Mouse (Mus musculus): ENCODE measurements around the gene Plxnb1.

The Plxnb1 gene

GRCm38 (mm10) chr9:109102541-109102940 lies 7.4 kb downstream of the Plxnb1 start:
- no peak for DNase-seq (ENCODE audit: low spot score in 2 of 2)

GRCm38 (mm10) chr9:109103250-109103649 lies 8.1 kb downstream of the Plxnb1 start:
- DNase-seq (ENCODE audit: low spot score in 2 of 2), result no peak

- no peak for DNase-seq (ENCODE audit: low spot score in 2 of 2)
Observed at GRCm38 (mm10) chr9:109104083-109104482, 8.9 kb downstream of the Plxnb1 start.

GRCm38 (mm10) chr9:109105011-109105410 lies 9.8 kb downstream of the Plxnb1 start:
- no peak for DNase-seq (ENCODE audit: low spot score in 2 of 2)

GRCm38 (mm10) chr9:109105648-109106047 lies 10.5 kb downstream of the Plxnb1 start:
- no peak for DNase-seq (ENCODE audit: low spot score in 2 of 2)

GRCm38 (mm10) chr9:109107341-109107740 lies 12.2 kb downstream of the Plxnb1 start:
- no peak for DNase-seq (ENCODE audit: low spot score in 2 of 2)

GRCm38 (mm10) chr9:109110240-109110639 lies 15.1 kb downstream of the Plxnb1 start:
- no peak for DNase-seq (ENCODE audit: low spot score in 2 of 2)

GRCm38 (mm10) chr9:109111101-109111500 lies 15.9 kb downstream of the Plxnb1 start:
- no peak for DNase-seq (ENCODE audit: low spot score in 2 of 2)

GRCm38 (mm10) chr9:109111591-109111990 lies 16.4 kb downstream of the Plxnb1 start:
- peak in 1 of 2 experiments; percentile 8 for DNase-seq (ENCODE audit: low spot score in 2 of 2)

GRCm38 (mm10) chr9:109113331-109113730 lies 18.1 kb downstream of the Plxnb1 start:
- DNase-seq (ENCODE audit: low spot score in 2 of 2), result peak in 1 of 2 experiments; percentile 9

- DNase-seq (ENCODE audit: low spot score in 2 of 2), result peak in 1 of 2 experiments; percentile 9
Observed at GRCm38 (mm10) chr9:109114276-109114675, 19.1 kb downstream of the Plxnb1 start.

- peak in 1 of 2 experiments; percentile 9 for DNase-seq (ENCODE audit: low spot score in 2 of 2)
Observed at GRCm38 (mm10) chr9:109114871-109115270, 19.7 kb downstream of the Plxnb1 start.

GRCm38 (mm10) chr9:109116205-109116604 lies 21.0 kb downstream of the Plxnb1 start:
- peak in 1 of 2 experiments; percentile 9 for DNase-seq (ENCODE audit: low spot score in 2 of 2)

GRCm38 (mm10) chr9:109118106-109118505 lies 22.9 kb downstream of the Plxnb1 start:
- no peak for DNase-seq (ENCODE audit: low spot score in 2 of 2)

- DNase-seq (ENCODE audit: low spot score in 2 of 2), result no peak
Observed at GRCm38 (mm10) chr9:109119571-109119970, 24.4 kb downstream of the Plxnb1 start.

- DNase-seq (ENCODE audit: low spot score in 2 of 2), result no peak
Observed at GRCm38 (mm10) chr9:109120956-109121355, 25.8 kb downstream of the Plxnb1 start.

GRCm38 (mm10) chr9:109122553-109123085 lies 27.4 kb downstream of the Plxnb1 start:
- DNase-seq (ENCODE audit: low spot score in 2 of 2), result no peak

- DNase-seq (ENCODE audit: low spot score in 2 of 2), result no peak
Observed at GRCm38 (mm10) chr9:109123266-109123665, 28.1 kb downstream of the Plxnb1 start.

- DNase-seq (ENCODE audit: low spot score in 2 of 2), result no peak
Observed at GRCm38 (mm10) chr9:109124164-109124563, 29.0 kb downstream of the Plxnb1 start.

- DNase-seq (ENCODE audit: low spot score in 2 of 2), result no peak
Observed at GRCm38 (mm10) chr9:109125043-109125442, 29.9 kb downstream of the Plxnb1 start.

- no peak for DNase-seq (ENCODE audit: low spot score in 2 of 2)
Observed at GRCm38 (mm10) chr9:109125481-109125880, 30.3 kb downstream of the Plxnb1 start.

GRCm38 (mm10) chr9:109127076-109127475 lies 31.9 kb downstream of the Plxnb1 start:
- DNase-seq (ENCODE audit: low spot score in 2 of 2), result no peak

- DNase-seq (ENCODE audit: low spot score in 2 of 2), result peak in 1 of 2 experiments; percentile 44
Observed at GRCm38 (mm10) chr9:109128211-109128610, 33.0 kb downstream of the Plxnb1 start.

GRCm38 (mm10) chr9:109130076-109130475 lies 34.9 kb downstream of the Plxnb1 start:
- DNase-seq (ENCODE audit: low spot score in 2 of 2), result no peak

All from spleen, postnatal 10 days (tissue).